Mouse (Mus musculus): ENCODE measurements at regions not wholly inside any gene's neighbourhood (a gene's known extent, or its start where the extent isn't known, plus 50 kb on each side); places are given as distances from the start of the nearest gene placed in this dataset.

- TF ChIP-seq HCFC1 (IDR thresholded peaks at IDR 0.05; ENCODE audit: borderline replicate concordance, insufficient read depth, low read length) (no peak), ZC3H11A (IDR thresholded peaks at IDR 0.05; ENCODE audit: borderline replicate concordance, low read depth, low read length) (no peak)
Observed at GRCm38 (mm10) chr4:10072500-10073106, 801.7 kb upstream of the 2610301B20Rik start.

Data from ES-E14 (cell line).